Mouse (Mus musculus) cortical plate, adult 2 months (tissue): Measurements from ENCODE around the gene Kdm1b.

Experiments used
- CTCF ChIP-seq: fragments of 200-500 bp; IDR thresholded peaks from 2 replicates; pipeline ENCODE4 v1.5.1; 2011; ENCODE audit warnings: mild to moderate bottlenecking, control low read depth, low read length; ENCODE audit not compliant: insufficient read depth; ENCODE audit errors: extremely low read depth
- POLR2A ChIP-seq: fragments of 200-500 bp; IDR thresholded peaks from 2 replicates; pipeline ENCODE4 v1.6.1; 2011; ENCODE audit warnings: mild to moderate bottlenecking, low read length, control low read depth; ENCODE audit not compliant: insufficient read depth; ENCODE audit errors: extremely low read depth

DNA sequence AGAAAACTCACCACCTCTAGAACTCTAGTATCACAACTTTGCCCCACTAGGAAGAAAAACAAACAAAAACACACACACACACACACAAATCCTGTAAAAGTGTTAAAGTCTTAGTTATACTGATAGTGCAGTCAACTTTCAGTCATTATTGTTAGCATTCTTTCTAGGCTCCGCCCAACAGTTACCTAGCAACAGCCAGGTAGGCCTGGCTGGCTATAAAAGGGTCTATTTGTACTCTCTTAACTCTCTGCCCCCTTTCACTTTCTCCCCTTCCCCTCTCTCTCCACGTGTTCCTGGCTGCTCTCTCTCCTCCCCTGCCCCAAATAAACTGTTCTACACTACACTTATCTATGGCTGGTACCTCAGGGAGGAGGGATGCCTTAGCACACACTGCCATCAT lies 60.8 kb downstream of the Kdm1b start:
- TF ChIP-seq CTCF (no peak), POLR2A (no peak)
